Mouse (Mus musculus) left cerebral cortex, postnatal 25 days (tissue): ENCODE measurements at regions not wholly inside any gene's neighbourhood (a gene's known extent, or its start where the extent isn't known, plus 50 kb on each side); places are given as distances from the start of the nearest gene placed in this dataset.
"Not testable (repeated sequence)": the region's sequence is repeated elsewhere in the genome, so short reads cannot be mapped to it uniquely, and the experiment has no call there.

Experiments
- DNase-seq, 2 experiments: peaks; one replicate each; pipeline ENCODE4 v3.0.0; 2022; ENCODE audit warnings: low spot score in 2 of 2, mixed read lengths in 1 of 2
- intact Hi-C: fragments of 180-260 bp; cut with DNase I; formaldehyde crosslinking; loops from one replicate; pipeline ENCODE4 v1.15.1; 2025

DNA sequence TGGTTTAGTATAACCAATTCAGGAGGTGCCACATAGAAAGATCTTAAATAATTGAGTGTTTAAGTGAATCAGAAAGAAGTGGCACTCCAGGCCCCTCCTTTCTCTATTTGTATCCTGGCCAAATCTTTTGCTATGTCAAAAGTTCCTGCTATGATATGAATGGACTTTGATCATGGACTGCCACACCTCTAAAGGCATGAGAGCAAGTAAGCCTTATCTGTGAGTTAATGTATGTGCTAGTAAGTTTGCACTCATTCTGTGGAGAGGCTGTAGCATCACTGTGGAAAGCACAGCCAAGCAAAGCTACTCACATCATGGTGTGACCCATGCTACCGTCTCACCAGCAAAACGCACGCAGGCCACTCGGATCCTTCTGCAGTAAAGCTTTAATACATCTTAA is 140.2 kb downstream of the Jrkl start:
- DNase-seq: no peak
- intact Hi-C loops: no loop called here

DNA sequence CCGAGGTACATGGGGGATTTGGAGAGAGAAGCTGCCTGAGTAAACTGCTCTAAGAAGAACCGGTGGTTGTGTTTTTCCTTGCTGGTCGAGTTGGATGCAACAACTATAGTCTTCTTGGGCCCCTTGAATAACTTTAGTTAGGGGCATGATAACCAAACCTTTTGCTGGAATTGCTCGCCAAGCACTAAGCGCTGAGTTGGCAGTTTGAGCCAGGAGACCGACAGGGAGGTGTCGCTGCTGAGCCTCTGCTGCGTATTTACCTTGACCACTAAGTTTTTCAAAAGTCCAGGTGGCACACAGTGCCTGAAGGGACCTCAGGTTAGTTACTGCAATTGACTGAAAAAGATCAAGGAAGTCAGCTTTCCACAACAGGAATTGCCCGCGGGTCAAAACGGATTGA is 162.0 kb downstream of the Jrkl start:
- no peak for DNase-seq
- intact Hi-C loops: no loop called here

DNA sequence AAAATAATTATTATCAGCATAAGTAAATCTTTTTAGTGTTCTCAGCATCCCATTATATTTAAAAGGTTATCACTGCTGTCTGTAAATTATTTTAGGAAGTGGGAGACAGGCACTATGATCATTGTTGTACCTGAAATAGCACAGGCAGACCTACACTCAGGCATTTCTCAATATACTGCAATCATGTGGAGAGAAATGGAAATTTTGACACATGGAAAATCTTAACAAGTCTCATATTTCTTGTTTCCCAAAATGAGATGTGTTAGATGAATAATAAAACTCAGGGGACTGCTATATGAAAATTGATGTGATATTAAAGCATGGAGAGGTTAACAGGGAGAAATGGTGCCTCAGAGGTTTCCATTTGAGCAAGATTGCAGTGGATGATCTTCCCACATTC is 196.6 kb downstream of the Jrkl start:
- DNase-seq: no peak
- intact Hi-C loops: no loop called here

DNA sequence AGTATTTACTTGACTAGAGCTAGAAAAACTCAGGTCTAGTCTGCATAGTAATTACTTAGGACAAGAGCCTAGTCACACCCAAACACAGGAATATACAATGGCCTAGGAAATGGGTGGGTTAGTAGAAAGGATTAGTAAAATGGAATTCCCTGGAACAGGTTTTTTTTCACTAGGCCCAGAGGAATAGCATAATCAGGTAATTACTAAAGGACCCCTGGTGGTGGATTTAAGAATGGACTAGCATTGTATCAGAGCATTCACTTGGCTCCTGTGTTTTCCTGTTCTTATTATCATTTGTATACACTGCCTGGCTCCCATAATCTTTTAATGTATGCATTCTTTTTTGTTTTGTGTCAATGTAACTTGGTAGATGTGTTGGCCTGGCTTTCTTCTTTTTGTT is 226.6 kb downstream of the Jrkl start:
- DNase-seq: no peak
- intact Hi-C loops: no loop called here

DNA sequence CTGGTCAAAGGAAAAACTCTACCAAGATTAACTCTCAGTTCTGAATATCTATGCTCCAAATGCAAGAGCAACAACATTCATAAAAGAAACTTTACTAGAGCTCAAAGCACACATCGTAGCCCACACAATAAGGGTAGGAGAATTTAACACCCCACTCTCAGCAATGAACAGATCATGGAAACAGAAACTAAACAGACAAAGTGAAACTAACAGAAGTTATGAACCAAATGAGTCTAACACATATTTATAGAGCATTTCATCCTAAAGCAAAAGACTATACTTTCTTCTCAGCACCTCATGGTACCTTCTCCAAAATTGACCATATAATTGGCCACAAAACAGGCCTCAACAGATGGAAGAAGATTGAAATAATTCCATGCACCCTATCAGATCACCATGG is 262.4 kb downstream of the Jrkl start:
- intact Hi-C loops, DNase-seq: not testable (repeated sequence)

DNA sequence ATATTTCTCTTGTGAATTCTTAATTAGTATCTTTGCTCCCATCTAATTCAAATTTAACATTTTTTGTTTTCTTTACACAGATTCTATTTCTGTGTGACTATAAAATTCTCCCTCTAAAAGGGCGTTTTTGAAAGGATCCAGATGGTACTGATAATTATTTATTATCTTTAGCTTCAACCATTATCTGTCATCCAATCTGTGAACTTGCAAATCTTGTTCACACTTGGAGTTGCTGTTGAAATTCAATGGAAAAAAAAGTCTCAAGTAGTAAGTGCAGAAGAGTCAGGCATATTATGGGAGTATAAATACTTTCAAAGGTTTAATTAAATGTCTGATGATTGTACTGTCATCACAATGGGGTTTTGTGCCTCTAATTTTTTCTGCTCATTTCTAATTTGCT is 272.6 kb downstream of the Jrkl start:
- intact Hi-C loops: no loop called here

DNA sequence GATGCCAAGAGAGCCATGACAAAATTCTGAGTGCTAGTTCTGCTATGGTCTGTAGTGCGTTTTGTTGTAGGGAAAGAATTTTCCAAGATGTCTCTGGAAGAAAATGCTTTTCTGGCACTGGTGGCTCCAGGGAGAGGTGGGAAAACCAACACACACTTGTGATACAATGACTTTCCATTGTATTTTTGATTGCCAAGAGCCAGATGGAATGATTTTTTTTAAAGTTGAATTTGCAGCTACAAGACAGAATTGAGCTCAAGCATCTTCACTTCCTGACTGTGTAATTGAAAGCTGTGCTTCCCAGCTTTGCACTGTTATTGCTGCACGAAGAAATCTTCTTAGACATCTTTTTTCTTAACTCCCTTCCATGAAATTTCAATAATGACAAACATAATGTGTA is 285.3 kb downstream of the Jrkl start:
- peak in 1 of 2 experiments; percentile 22 for DNase-seq
- intact Hi-C loops: no loop called here

More for the DNA sequence above, 272.6 kb downstream of the Jrkl start:
- DNase-seq: no peak

DNA sequence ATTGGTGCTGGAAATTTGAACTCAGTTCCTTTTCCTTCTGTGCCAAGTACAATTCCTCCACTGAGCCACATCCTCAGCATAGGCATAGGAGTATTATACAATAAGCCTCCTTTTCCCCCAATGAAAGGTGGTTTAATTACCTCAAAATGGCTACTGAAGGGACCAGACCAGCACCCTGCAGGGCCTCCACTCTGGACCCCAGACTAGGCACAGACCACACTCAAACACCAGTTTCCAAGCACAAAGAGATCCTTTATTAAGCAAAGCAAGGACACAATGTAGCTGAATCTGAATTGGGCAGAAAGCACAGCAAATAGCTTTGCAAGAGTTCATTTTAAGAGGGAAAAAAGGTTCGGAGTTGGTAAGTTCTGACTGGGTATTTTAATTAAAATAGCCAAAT is 299.5 kb downstream of the Jrkl start:
- intact Hi-C loops: no loop called here

DNA sequence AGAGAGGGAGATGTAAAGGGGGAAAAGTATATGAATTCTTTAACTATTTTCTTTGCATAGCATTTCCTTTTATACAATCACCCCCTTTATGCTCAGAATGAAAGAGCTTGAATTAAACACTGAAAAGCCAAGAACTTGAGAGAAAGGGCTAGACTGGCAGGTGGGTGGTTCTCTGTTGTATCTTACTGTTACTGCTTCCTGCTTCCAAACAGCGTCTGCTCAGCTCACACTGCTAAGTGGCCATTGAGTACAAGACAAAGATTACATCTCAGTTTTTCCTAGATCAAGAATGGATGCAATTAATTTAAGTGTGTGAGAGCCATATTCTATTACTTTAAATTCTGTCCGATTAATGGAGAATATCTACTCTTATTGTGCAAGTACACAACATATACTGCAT is 300.2 kb downstream of the Jrkl start:
- DNase-seq: no peak
- intact Hi-C loops: no loop called here

More for the DNA sequence above, 299.5 kb downstream of the Jrkl start:
- no peak for DNase-seq

DNA sequence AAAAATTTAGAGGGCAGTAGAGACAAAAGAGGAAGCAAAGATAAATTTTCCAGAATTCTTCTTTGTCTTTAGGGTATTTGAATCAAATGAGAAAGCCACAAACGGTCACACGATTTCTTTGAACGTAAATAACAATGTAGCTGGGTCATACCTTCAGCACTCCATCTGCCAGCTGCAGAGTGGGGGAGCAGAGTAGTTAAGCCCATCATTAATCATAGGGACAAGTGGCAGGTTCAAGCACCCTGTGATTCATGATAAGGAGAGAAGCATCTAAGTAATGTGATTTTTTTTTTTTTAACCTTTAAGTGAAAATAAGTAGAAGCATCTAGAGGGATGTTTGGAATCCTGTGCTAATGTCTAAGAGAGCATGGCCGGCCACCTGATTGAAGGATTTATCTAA is 300.6 kb downstream of the Jrkl start:
- intact Hi-C loops: no loop called here
- DNase-seq: no peak

DNA sequence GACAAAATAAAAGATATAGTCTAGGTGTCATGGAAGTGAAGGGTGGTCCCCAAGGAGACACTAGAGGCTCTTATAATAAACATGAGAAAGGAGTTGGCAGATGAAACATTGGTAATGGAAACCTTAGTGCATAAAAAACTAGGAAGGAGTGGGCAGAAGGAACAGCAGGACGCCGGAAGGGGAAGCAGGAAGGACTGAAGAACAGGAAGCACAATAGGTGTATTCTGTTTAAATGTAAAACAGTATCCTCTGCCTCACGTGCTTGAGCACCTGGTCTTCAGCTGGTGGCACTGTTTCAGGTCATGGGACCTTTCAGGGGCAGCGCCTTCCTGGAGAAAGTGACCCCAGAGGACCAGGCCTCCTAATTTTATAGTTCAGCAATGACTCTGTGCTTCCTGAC is 310.6 kb downstream of the Jrkl start:
- DNase-seq: no peak
- intact Hi-C loops: no loop called here

DNA sequence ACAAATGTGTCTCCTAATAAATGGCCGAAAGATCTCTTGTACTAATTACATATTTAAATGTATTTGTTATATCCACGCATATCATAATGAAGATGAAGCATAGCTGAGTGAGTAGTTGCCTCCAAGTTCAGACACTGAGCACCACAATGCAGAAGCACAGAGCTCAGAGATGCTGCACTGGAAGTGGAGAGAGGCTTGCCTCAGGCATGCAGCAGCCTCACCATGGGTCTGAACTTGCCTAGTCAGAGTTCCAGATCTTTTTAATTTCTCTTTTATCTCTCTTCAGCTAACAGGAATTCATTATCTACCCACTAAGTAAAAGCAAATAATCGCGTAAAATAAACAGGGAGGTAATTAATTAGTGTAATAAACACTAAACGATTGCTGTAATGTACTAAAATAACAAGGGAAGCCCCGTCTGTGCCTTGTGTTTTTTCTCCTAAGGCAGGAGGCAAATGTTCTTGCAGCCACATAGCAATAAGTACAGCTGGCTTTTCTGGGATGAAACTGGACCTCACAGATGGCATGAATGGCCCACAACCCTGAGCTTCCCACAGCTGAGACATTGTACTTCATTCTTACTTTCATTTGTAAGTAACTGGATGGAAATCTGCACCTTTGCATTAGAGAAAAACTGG is 320.0 kb downstream of the Jrkl start:
- DNase-seq: no peak

DNA sequence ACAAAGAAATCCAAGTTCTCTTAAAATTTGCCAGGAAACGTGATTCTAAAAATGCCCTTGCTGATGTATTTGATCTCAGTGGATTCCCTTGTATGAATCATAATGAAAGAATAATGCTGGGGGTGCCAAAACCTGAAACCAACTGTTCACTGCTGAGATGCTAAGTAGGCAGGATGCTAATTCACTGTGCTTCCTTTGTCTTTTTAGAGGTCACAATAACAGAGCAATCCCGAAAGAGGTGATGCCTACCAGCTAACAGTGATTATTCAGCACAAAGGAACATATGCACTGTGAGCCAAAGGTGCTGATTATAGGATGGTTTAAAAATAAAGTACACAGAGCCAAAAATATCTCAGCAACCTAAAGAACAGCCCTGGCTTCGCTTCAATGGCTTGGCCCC is 344.9 kb downstream of the Jrkl start:
- intact Hi-C loops: no loop called here
- DNase-seq: peak in 1 of 2 experiments; percentile 29

More for the DNA sequence above, 320.0 kb downstream of the Jrkl start:
- intact Hi-C loops: no loop called here

DNA sequence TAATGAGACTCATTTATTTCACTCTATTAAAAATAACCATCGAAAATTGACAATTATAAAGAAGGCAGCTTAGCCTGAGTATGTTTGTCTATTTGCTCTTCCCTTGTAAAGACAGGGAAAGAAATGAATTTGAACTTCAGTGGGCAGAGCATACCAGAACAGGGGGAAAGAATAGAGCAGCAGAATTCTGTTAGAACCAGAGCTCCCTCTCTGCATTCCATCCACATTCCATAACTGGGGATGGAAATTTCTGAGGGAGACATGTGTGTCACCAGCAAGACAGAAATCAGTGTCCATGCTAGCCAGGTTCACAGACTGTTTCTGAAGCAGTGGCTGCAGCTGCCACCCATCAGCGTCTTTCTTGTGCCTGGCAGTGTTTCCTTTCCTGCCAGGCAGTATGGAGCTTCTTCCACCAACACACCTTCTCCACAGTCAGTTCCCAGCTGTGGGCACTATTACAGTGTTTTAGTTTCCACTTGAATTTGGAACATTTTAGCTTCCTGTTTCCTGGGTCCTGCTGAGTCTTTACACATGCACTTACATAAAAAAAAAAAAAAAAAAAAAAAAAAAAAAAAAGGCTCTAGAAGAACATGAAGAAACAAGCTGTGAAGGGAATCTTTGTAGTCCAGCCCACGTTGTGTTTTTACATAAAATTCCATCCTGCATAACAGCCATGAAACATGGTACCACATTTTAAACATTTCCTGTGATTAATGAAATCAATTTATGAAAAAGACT is 365.7 kb downstream of the Jrkl start:
- no peak for DNase-seq
- intact Hi-C loops: loop anchor here (5.0 kb wide), 2 partner anchors 317 to 723 kb away; no protein-coding TSS in a partner anchor

DNA sequence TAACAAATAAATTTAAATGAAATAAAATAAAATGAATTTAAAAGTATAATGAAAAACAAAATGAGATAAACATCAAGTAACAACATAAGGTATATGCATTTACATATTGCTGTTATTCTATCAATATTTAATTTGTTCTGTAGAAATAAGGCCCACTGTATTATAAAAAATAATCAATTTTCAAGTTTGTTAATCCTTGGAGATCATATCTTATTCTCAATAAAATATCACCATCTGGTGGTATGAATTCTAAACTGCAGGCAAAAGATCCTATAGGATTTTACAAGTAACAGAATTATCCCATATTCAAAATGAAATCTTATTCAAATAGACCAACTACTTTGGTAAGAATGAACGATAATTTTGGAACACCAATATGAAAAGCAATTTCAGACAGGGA is 369.1 kb downstream of the Jrkl start:
- intact Hi-C loops: loop anchor here (2.0 to 5.0 kb wide), 2 partner anchors 719 to 1968 kb away; no protein-coding TSS in a partner anchor
- peak in 1 of 2 experiments; percentile 15 for DNase-seq

DNA sequence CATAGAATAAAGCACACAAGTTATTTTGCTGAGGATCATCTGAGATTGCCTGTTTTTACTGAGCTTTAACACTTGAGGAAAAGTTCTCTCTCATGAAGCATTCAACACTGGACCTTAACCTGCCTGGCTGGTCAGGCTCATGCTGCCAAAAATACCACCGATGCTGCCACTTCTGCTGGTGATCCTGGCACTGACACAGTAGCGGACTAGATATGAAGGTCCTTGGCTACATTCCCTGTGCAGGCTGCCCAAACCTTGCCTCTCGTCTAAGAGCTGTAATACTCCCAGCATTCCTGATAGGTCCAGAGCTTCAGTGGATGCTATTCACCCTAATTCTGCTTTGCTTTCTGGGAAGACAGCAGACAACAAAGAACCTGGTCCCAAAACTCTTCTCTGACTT is 374.7 kb downstream of the Jrkl start:
- intact Hi-C loops: no loop called here
- DNase-seq: no peak
